Mouse (Mus musculus): ENCODE results near the gene Nipal3. TPM values are rescaled to one million over a fixed set of nuclear protein-coding genes. Genes with fewer than 3 reads are reported as not detected.

Gene Nipal3
- polyA plus RNA-seq (2016; fragmentation: Nextera tagmentation; extraction: Ambion mirVana): 2.6 and 3.1 TPM in 2 replicates

- WGBS: under 1% methylated on average over 53 of the region's 53 CpGs
- H3K36me3 ChIP-seq: no peaks in the 10 kb centered on the region
- peaks cover 5% of the 10 kb centered on the region; the same call in 1 of the 2 replicates for H3K4me1 ChIP-seq
- H3K27ac ChIP-seq: 0 out of 2 replicates have a peak within 1 kb of the TSS, but pooled peaks have one; percentile 7
- peak within 1 kb of the TSS; percentile 44 for H3K9ac ChIP-seq
- H3K4me2 ChIP-seq (replicated peaks): peak within 1 kb of the TSS; percentile 74
- ATAC-seq (ENCODE audit: insufficient number of reproducible peaks, insufficient read depth, low FRiP score, low TSS enrichment): peak; percentile 93
- no peaks in the 10 kb centered on the region for H3K27me3 ChIP-seq
- H3K9me3 ChIP-seq: no peaks in the 10 kb centered on the region
- H3K4me3 ChIP-seq: peak within 1 kb of the TSS; percentile 54
Observed at GRCm38 (mm10) chr4:135494521-135495396, at the start of gene Nipal3, which contains the start of gene Stpg1. Gene Nipal3 (minus strand): TSS chr4:135495038. Gene Stpg1 (plus strand): TSS chr4:135494790.

GRCm38 (mm10) chr4:135544284-135544683, 49.4 kb upstream of the Nipal3 start:
- no peak overlapping the region for H3K27ac ChIP-seq
- no peaks in the 10 kb centered on the region for H3K9me3 ChIP-seq
- 0 out of 2 replicates have a peak, but pooled peaks cover 3% of the 10 kb centered on the region for H3K27me3 ChIP-seq
- ATAC-seq (ENCODE audit: insufficient number of reproducible peaks, insufficient read depth, low FRiP score, low TSS enrichment): no peak
- H3K9ac ChIP-seq: no peak overlapping the region
- no peaks in the 10 kb centered on the region for H3K36me3 ChIP-seq
- no peak overlapping the region for H3K4me3 ChIP-seq
- peaks cover 43% of the 10 kb centered on the region for H3K4me1 ChIP-seq
- no peak overlapping the region for H3K4me2 ChIP-seq (replicated peaks)
- 70% methylated on average over 2 of the region's 2 CpGs for WGBS

GRCm38 (mm10) chr4:135540057-135540456, 45.2 kb upstream of the Nipal3 start:
- no peaks in the 10 kb centered on the region for H3K9me3 ChIP-seq
- H3K9ac ChIP-seq: no peak overlapping the region
- no peak for ATAC-seq (ENCODE audit: insufficient number of reproducible peaks, insufficient read depth, low FRiP score, low TSS enrichment)
- no peaks in the 10 kb centered on the region for H3K36me3 ChIP-seq
- no peak overlapping the region for H3K27ac ChIP-seq
- WGBS: 70% methylated on average over 9 of the region's 9 CpGs
- H3K4me3 ChIP-seq: no peak overlapping the region
- no peaks in the 10 kb centered on the region for H3K27me3 ChIP-seq
- peaks cover 13% of the 10 kb centered on the region for H3K4me1 ChIP-seq
- H3K4me2 ChIP-seq (replicated peaks): no peak overlapping the region

GRCm38 (mm10) chr4:135539056-135539455, 44.2 kb upstream of the Nipal3 start:
- peaks cover 3% of the 10 kb centered on the region for H3K4me1 ChIP-seq
- no peak overlapping the region for H3K4me2 ChIP-seq (replicated peaks)
- H3K27ac ChIP-seq: no peak overlapping the region
- H3K27me3 ChIP-seq: no peaks in the 10 kb centered on the region
- H3K4me3 ChIP-seq: no peak overlapping the region
- no peaks in the 10 kb centered on the region for H3K9me3 ChIP-seq
- WGBS: 80% methylated on average over 12 of the region's 12 CpGs
- H3K36me3 ChIP-seq: no peaks in the 10 kb centered on the region
- no peak for ATAC-seq (ENCODE audit: insufficient number of reproducible peaks, insufficient read depth, low FRiP score, low TSS enrichment)
- H3K9ac ChIP-seq: no peak overlapping the region

GRCm38 (mm10) chr4:135535021-135535420, 40.2 kb upstream of the Nipal3 start:
- Histone ChIP-seq H3K27ac (no peak overlapping the region), H3K36me3 (no peaks in the 10 kb centered on the region), H3K27me3 (no peaks in the 10 kb centered on the region), H3K4me3 (no peak overlapping the region), H3K9me3 (peaks cover 7% of the 10 kb centered on the region), H3K4me2 (replicated peaks) (no peak overlapping the region), H3K9ac (no peak overlapping the region), H3K4me1 (no peaks in the 10 kb centered on the region; the same call in 1 of the 2 replicates)
- WGBS: 97% methylated on average over 3 of the region's 3 CpGs
- ATAC-seq (ENCODE audit: insufficient number of reproducible peaks, insufficient read depth, low FRiP score, low TSS enrichment): no peak

- no peak for ATAC-seq (ENCODE audit: insufficient number of reproducible peaks, insufficient read depth, low FRiP score, low TSS enrichment)
- Histone ChIP-seq H3K4me1 (no peaks in the 10 kb centered on the region), H3K36me3 (no peaks in the 10 kb centered on the region), H3K4me3 (no peak overlapping the region), H3K4me2 (replicated peaks) (no peak overlapping the region), H3K27me3 (no peaks in the 10 kb centered on the region), H3K27ac (no peak overlapping the region), H3K9me3 (peaks cover 7% of the 10 kb centered on the region), H3K9ac (no peak overlapping the region; the same call in 1 of the 2 replicates)
- 70% methylated on average over 6 of the region's 6 CpGs for WGBS
Observed at GRCm38 (mm10) chr4:135533001-135533400, 38.2 kb upstream of the Nipal3 start.

GRCm38 (mm10) chr4:135531771-135532613, 37.2 kb upstream of the Nipal3 start:
- no peak overlapping the region for H3K4me3 ChIP-seq
- WGBS: 52% methylated on average over 9 of the region's 9 CpGs

GRCm38 (mm10) chr4:135531236-135531635, 36.4 kb upstream of the Nipal3 start:
- WGBS: 84% methylated on average over 9 of the region's 9 CpGs
- Histone ChIP-seq H3K36me3 (no peaks in the 10 kb centered on the region), H3K4me1 (peaks cover 5% of the 10 kb centered on the region; the same call in 1 of the 2 replicates), H3K27ac (no peak overlapping the region), H3K27me3 (peaks cover 2% of the 10 kb centered on the region; the same call in 1 of the 2 replicates), H3K9ac (no peak overlapping the region), H3K9me3 (peaks cover 7% of the 10 kb centered on the region), H3K4me2 (replicated peaks) (no peak overlapping the region), H3K4me3 (no peak overlapping the region)
- no peak for ATAC-seq (ENCODE audit: insufficient number of reproducible peaks, insufficient read depth, low FRiP score, low TSS enrichment)

More at GRCm38 (mm10) chr4:135531771-135532613, 37.2 kb upstream of the Nipal3 start:
- Histone ChIP-seq H3K4me1 (no peaks in the 10 kb centered on the region), H3K4me2 (replicated peaks) (no peak overlapping the region), H3K27ac (no peak overlapping the region), H3K36me3 (no peaks in the 10 kb centered on the region), H3K9me3 (peaks cover 7% of the 10 kb centered on the region), H3K9ac (no peak overlapping the region), H3K27me3 (no peaks in the 10 kb centered on the region)
- ATAC-seq (ENCODE audit: insufficient number of reproducible peaks, insufficient read depth, low FRiP score, low TSS enrichment): no peak

GRCm38 (mm10) chr4:135530270-135530669, 35.4 kb upstream of the Nipal3 start:
- Histone ChIP-seq H3K9me3 (peaks cover 7% of the 10 kb centered on the region), H3K27ac (no peak overlapping the region), H3K4me2 (replicated peaks) (no peak overlapping the region), H3K4me1 (peaks cover 8% of the 10 kb centered on the region; the same call in 1 of the 2 replicates), H3K27me3 (peaks cover 10% of the 10 kb centered on the region), H3K36me3 (no peaks in the 10 kb centered on the region), H3K9ac (no peak overlapping the region), H3K4me3 (no peak overlapping the region)
- WGBS: 51% methylated on average over 2 of the region's 2 CpGs
- no peak for ATAC-seq (ENCODE audit: insufficient number of reproducible peaks, insufficient read depth, low FRiP score, low TSS enrichment)

- Histone ChIP-seq H3K9ac (no peak overlapping the region), H3K4me2 (replicated peaks) (peak overlapping the region; percentile 16; the same call in 1 of the 2 replicates), H3K36me3 (no peaks in the 10 kb centered on the region), H3K27me3 (peaks cover 12% of the 10 kb centered on the region), H3K9me3 (peaks cover 7% of the 10 kb centered on the region), H3K4me1 (peaks cover 22% of the 10 kb centered on the region), H3K27ac (no peak overlapping the region), H3K4me3 (no peak overlapping the region)
- no peak for ATAC-seq (ENCODE audit: insufficient number of reproducible peaks, insufficient read depth, low FRiP score, low TSS enrichment)
- WGBS: 14% methylated on average over 14 of the region's 14 CpGs
Observed at GRCm38 (mm10) chr4:135526039-135526710, 31.3 kb upstream of the Nipal3 start.

GRCm38 (mm10) chr4:135525057-135525456, 30.2 kb upstream of the Nipal3 start:
- Histone ChIP-seq H3K27ac (no peak overlapping the region), H3K4me2 (replicated peaks) (no peak overlapping the region), H3K27me3 (peaks cover 12% of the 10 kb centered on the region), H3K4me3 (no peak overlapping the region), H3K4me1 (peaks cover 22% of the 10 kb centered on the region), H3K9me3 (no peaks in the 10 kb centered on the region), H3K9ac (no peak overlapping the region), H3K36me3 (no peaks in the 10 kb centered on the region)
- WGBS: 64% methylated on average over 12 of the region's 12 CpGs
- ATAC-seq (ENCODE audit: insufficient number of reproducible peaks, insufficient read depth, low FRiP score, low TSS enrichment): no peak

All from embryonic facial prominence, embryonic 12.5 days (tissue).